Mouse (Mus musculus): ENCODE measurements around the gene Abcb6. TPM values are rescaled to one million over a fixed set of nuclear protein-coding genes. Genes with fewer than 3 reads are reported as not detected.
A peak's percentile ranks its signal among the peaks of the same experiment; 100 is the strongest.

Gene Abcb6
- polyA plus RNA-seq, 2 experiments = 41.4 to 48.9 TPM

DNA sequence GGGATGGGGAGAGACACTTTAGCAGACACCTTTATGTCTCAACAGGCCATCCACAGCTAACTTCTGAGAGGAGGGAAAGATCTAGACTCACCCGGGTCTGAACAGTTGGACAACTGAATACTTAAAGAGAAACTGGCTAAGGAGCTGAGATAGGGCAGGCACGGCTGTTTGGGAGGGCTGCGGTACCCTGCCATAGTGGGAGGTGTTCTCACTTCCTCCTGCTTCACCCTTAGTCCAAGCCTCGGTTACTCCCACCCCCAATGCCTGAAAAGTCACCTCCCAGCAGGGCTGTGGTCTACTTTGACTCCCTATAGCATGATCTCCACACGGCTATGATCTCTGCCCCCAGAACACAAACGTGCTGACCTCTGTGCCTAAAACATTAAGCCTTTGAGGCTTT lies 43.3 kb upstream of the Abcb6 start:
- no peak overlapping the region for H3K27ac ChIP-seq
- ATAC-seq (ENCODE audit: insufficient read depth) (no peak), DNase-seq (ENCODE audit: low read depth in 3 of 3, low spot score in 3 of 3) (no peak)
- no peak overlapping the region for H3K4me3 ChIP-seq (ENCODE audit: insufficient read depth in 1 of 2, low read depth in 2 of 2, low read length in 2 of 2)
- H3K27me3 ChIP-seq (ENCODE audit: control insufficient read depth, insufficient read depth, low read length) = peaks cover 15% of the 10 kb centered on the region
- H3K4me1 ChIP-seq (replicated peaks; ENCODE audit: control insufficient read depth in 2 of 2, insufficient read depth in 2 of 2, low read length in 1 of 2) = peaks cover 5 to 19% of the 10 kb centered on the region in 2 experiments; a peak in 3 of 4 replicates
- H3K9ac ChIP-seq (replicated peaks) = no peak overlapping the region
- 27% methylated on average over 6 of the region's 6 CpGs for WGBS (ENCODE audit: insufficient replicate concordance)
- no peaks in the 10 kb centered on the region for H3K9me3 ChIP-seq (ENCODE audit: control insufficient read depth, low read length)
- TF ChIP-seq EP300 (IDR thresholded peaks at IDR 0.05; ENCODE audit: low read depth) (no peak), CTCF (IDR thresholded peaks at IDR 0.05; ENCODE audit: low read depth) (no peak)
- H3K4me2 ChIP-seq (ENCODE audit: low read depth) = no peak overlapping the region
- no peaks in the 10 kb centered on the region for H3K36me3 ChIP-seq (replicated peaks; ENCODE audit: control insufficient read depth, insufficient read depth, low read depth)

DNA sequence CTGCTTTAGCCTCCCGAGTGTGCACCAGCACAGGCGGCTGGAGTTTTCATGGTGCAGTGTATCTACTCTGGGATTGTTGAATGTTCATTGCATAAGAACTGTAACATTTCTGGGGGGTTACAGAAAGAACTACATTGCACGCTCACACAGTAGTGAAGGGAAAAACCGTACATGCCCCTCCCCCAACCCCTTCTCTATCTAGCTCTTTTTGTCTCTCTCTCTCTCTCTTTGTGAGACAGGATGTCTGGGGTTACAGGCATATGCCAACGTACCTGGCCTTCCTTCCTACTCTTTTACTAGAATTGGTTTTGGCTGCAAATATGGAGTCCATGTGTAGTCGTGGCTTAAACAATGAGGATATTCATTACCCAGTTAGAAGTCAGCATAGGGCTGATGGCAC lies 42.7 kb upstream of the Abcb6 start:
- TF ChIP-seq CTCF (IDR thresholded peaks at IDR 0.05; ENCODE audit: low read depth) (no peak), EP300 (IDR thresholded peaks at IDR 0.05; ENCODE audit: low read depth) (no peak)
- whole genome bisulfite sequencing (ENCODE audit: insufficient replicate concordance) = 47% methylated on average over 6 of the region's 6 CpGs
- no peak for ATAC-seq (ENCODE audit: insufficient read depth)

DNA sequence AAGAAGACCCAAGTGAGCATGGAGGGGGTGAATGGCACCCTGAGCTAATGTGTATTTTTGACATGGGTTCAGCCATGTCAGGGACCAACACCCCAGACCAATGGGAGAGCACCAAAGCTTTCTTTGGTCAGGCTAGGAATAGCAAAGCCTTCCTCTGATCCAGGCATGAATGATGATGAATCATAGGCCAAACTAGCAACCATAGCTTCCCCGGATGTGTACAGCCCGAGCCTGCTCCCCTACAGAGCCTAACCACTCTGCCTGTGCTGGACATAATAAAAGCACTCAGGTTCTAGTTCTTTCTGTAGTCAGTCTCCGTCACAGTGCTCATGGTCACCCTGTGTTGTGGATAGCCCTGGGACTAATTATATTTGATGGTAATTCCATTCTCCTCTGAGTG lies 41.3 kb upstream of the Abcb6 start:
- peaks cover 15% of the 10 kb centered on the region for H3K27me3 ChIP-seq (ENCODE audit: control insufficient read depth, insufficient read depth, low read length)
- H3K36me3 ChIP-seq (replicated peaks; ENCODE audit: control insufficient read depth, insufficient read depth, low read depth) = peaks cover 9% of the 10 kb centered on the region
- ATAC-seq (ENCODE audit: insufficient read depth) = no peak
- TF ChIP-seq EP300 (IDR thresholded peaks at IDR 0.05; ENCODE audit: low read depth) = no peak
- TF ChIP-seq CTCF (IDR thresholded peaks at IDR 0.05; ENCODE audit: low read depth) = no peak
- H3K9me3 ChIP-seq (ENCODE audit: control insufficient read depth, low read length) = no peaks in the 10 kb centered on the region
- WGBS (ENCODE audit: insufficient replicate concordance) = 49% methylated on average over 3 of the region's 3 CpGs
- no peak overlapping the region for H3K9ac ChIP-seq (replicated peaks)
- H3K4me1 ChIP-seq (replicated peaks; ENCODE audit: control insufficient read depth in 2 of 2, insufficient read depth in 2 of 2, low read length in 1 of 2) = peaks cover 8 to 17% of the 10 kb centered on the region in 2 experiments
- no peak overlapping the region for H3K27ac ChIP-seq
- DNase-seq (ENCODE audit: low read depth in 3 of 3, low spot score in 3 of 3) = no peak
- H3K4me2 ChIP-seq (ENCODE audit: low read depth) = no peak overlapping the region
- no peak overlapping the region for H3K4me3 ChIP-seq (ENCODE audit: insufficient read depth in 1 of 2, low read depth in 2 of 2, low read length in 2 of 2)

More for the DNA sequence above, 42.7 kb upstream of the Abcb6 start:
- no peak overlapping the region for H3K4me3 ChIP-seq (ENCODE audit: insufficient read depth in 1 of 2, low read depth in 2 of 2, low read length in 2 of 2)
- no peak overlapping the region for H3K9ac ChIP-seq (replicated peaks)
- peaks cover 15% of the 10 kb centered on the region for H3K27me3 ChIP-seq (ENCODE audit: control insufficient read depth, insufficient read depth, low read length)
- H3K27ac ChIP-seq = no peak overlapping the region
- H3K9me3 ChIP-seq (ENCODE audit: control insufficient read depth, low read length) = no peaks in the 10 kb centered on the region
- no peaks in the 10 kb centered on the region for H3K36me3 ChIP-seq (replicated peaks; ENCODE audit: control insufficient read depth, insufficient read depth, low read depth)
- DNase-seq (ENCODE audit: low read depth in 3 of 3, low spot score in 3 of 3) = no peak
- H3K4me1 ChIP-seq (replicated peaks; ENCODE audit: control insufficient read depth in 2 of 2, insufficient read depth in 2 of 2, low read length in 1 of 2) = peaks cover 4 to 19% of the 10 kb centered on the region in 2 experiments; a peak in 3 of 4 replicates
- H3K4me2 ChIP-seq (ENCODE audit: low read depth) = no peak overlapping the region

DNA sequence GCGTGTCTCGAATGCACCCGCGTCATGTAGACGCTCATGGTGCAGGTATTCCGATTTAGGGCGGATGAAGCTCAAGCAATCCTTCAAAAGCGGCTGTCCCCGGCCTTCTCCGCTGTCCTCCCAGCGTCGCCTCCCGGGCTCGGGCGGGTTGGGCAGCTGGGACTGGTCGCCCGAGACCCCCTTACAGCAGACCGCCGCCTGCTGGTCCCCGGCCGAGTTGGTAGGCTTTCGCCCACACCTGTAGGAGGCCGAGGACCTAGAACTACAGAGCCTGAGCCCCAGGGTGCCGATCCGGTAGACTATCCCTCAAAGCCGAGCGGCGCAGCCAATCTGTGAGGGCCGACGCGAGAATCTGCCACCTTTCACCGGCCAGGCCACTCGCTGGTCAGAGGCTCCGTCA lies 39.3 kb upstream of the Abcb6 start, which contains the start of gene Tuba4a:
Gene Tuba4a (minus strand): TSS at position 335 of the 400 bp plus-strand sequence.
- peaks cover 28% of the 10 kb centered on the region in 2 experiments for H3K4me1 ChIP-seq (replicated peaks; ENCODE audit: control insufficient read depth in 2 of 2, insufficient read depth in 2 of 2, low read length in 1 of 2)
- peak; percentile 5 for ATAC-seq (ENCODE audit: insufficient read depth)
- H3K4me3 ChIP-seq (ENCODE audit: insufficient read depth in 1 of 2, low read depth in 2 of 2, low read length in 2 of 2) = peak within 1 kb of the TSS; percentile 68 to 94

DNA sequence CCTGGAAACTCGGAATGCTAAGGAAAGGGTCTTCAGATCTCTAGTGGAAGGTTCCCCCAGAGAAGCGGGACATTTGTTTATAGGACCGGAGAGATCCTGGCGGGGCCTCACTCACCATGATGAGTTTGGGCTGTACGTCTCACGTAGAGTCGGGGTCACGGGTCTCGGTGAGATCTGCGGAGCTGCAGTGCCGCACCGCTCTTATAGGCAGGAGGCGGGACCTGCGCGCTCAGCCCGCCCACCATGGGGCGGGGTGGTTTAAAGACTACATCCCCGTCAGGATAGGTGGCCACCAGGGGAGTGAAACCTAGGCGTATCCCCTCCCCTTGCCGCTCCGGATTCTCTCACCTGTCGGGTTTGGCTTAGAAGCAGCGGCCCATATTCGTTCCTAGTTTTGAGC lies 38.9 kb upstream of the Abcb6 start:
- H3K9me3 ChIP-seq (ENCODE audit: control insufficient read depth, low read length) = no peaks in the 10 kb centered on the region
- H3K27me3 ChIP-seq (ENCODE audit: control insufficient read depth, insufficient read depth, low read length) = peaks cover 15% of the 10 kb centered on the region
- peak overlapping the region; percentile 95 for H3K27ac ChIP-seq
- under 1% methylated on average over 24 of the region's 24 CpGs for WGBS (ENCODE audit: insufficient replicate concordance)
- ATAC-seq (ENCODE audit: insufficient read depth) (peak; percentile 85), DNase-seq (ENCODE audit: low read depth in 3 of 3, low spot score in 3 of 3) (peak; percentile 85 to 89 (median 88))
- TF ChIP-seq EP300 (IDR thresholded peaks at IDR 0.05; ENCODE audit: low read depth) (no peak; the same call in 1 of the 2 replicates), CTCF (IDR thresholded peaks at IDR 0.05; ENCODE audit: low read depth) (peak; percentile 65)
- peaks cover 33% of the 10 kb centered on the region for H3K36me3 ChIP-seq (replicated peaks; ENCODE audit: control insufficient read depth, insufficient read depth, low read depth)
- peak overlapping the region; percentile 68 to 94 for H3K4me3 ChIP-seq (ENCODE audit: insufficient read depth in 1 of 2, low read depth in 2 of 2, low read length in 2 of 2)
- H3K9ac ChIP-seq (replicated peaks) = peak overlapping the region; percentile 90
- H3K4me1 ChIP-seq (replicated peaks; ENCODE audit: control insufficient read depth in 2 of 2, insufficient read depth in 2 of 2, low read length in 1 of 2) = peaks cover 30 to 31% of the 10 kb centered on the region in 2 experiments
- H3K4me2 ChIP-seq (ENCODE audit: low read depth) = peak overlapping the region; percentile 75

More for the DNA sequence above, 39.3 kb upstream of the Abcb6 start, which contains the start of gene Tuba4a:
- H3K9me3 ChIP-seq (ENCODE audit: control insufficient read depth, low read length) = no peaks in the 10 kb centered on the region
- peak within 1 kb of the TSS; percentile 75 for H3K4me2 ChIP-seq (ENCODE audit: low read depth)
- peak within 1 kb of the TSS; percentile 90 for H3K9ac ChIP-seq (replicated peaks)
- DNase-seq (ENCODE audit: low read depth in 3 of 3, low spot score in 3 of 3) = no peak
- H3K27me3 ChIP-seq (ENCODE audit: control insufficient read depth, insufficient read depth, low read length) = peaks cover 15% of the 10 kb centered on the region
- WGBS (ENCODE audit: insufficient replicate concordance) = 4% methylated on average over 34 of the region's 34 CpGs
- peaks cover 29% of the 10 kb centered on the region for H3K36me3 ChIP-seq (replicated peaks; ENCODE audit: control insufficient read depth, insufficient read depth, low read depth)
- no peak; the same call in 1 of the 2 replicates for TF ChIP-seq CTCF (IDR thresholded peaks at IDR 0.05; ENCODE audit: low read depth)
- TF ChIP-seq EP300 (IDR thresholded peaks at IDR 0.05; ENCODE audit: low read depth) = no peak
- peak within 1 kb of the TSS; percentile 95 for H3K27ac ChIP-seq
